Mouse (Mus musculus): Measurements from ENCODE around the gene Batf2. TPM values are rescaled to one million over a fixed set of nuclear protein-coding genes. Genes with fewer than 3 reads are reported as not detected.

The Batf2 gene
- total and polyA plus RNA-seq, 3 experiments, result not detected

DNA sequence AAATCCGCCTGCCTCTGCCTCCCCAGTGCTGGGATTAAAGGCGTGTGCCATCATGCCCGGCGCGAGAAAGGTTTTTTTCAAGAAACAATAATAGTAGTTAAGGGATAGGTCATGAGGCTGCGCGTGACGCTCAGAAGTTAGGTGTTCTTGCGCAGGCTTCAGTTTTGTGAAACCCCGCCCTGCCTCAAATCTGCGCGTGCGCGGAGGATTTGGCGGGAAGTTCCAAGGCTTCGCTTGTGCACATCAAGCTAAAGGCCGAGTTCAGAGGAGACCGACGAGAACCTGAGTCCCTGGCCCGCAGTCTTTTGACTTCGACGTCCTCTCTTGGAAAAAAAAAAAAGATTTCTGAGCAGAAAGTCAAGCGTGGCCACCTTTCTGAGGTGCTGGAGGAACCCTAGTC is 43.3 kb downstream of the Batf2 start, which contains the start of gene Majin:
Majin (plus strand) TSS at position 258 of the 400 bp plus-strand sequence.
- no peak for DNase-seq (ENCODE audit: extremely low read depth)
- Histone ChIP-seq H3K27ac (ENCODE audit: insufficient read depth, low read depth) (no peak within 1 kb of the TSS), H3K4me1 (ENCODE audit: control insufficient read depth in 1 of 2, insufficient read depth in 2 of 2) (peaks cover 0 to 5% of the 10 kb centered on the region in 2 experiments; a peak in 2 of 4 replicates), H3K79me2 (replicated peaks; ENCODE audit: control insufficient read depth, extremely low read depth, insufficient read depth, poor library complexity, severe bottlenecking) (no peaks in the 10 kb centered on the region), H3K9ac (ENCODE audit: insufficient read depth, low read depth) (no peak within 1 kb of the TSS), H3K27me3 (replicated peaks) (peaks cover 21% of the 10 kb centered on the region), H3K4me2 (ENCODE audit: insufficient read depth, low read depth, poor library complexity, severe bottlenecking) (no peak within 1 kb of the TSS), H3K4me3 (replicated peaks in 1 of 3; ENCODE audit: low read depth in 2 of 3, low read length in 2 of 3, poor library complexity in 1 of 3) (no peak within 1 kb of the TSS), H3K36me3 (replicated peaks in 1 of 2; ENCODE audit: control insufficient read depth in 1 of 2, insufficient read depth in 1 of 2, low read length in 1 of 2) (no peaks in the 10 kb centered on the region), H3K9me3 (replicated peaks; ENCODE audit: low read length) (no peaks in the 10 kb centered on the region)
- TF ChIP-seq JUND (conservative IDR thresholded peaks at IDR 0.05; ENCODE audit: low read depth, low read length), result no peak
- TF ChIP-seq IRF4 (IDR thresholded peaks at IDR 0.05; ENCODE audit: low read depth, low read length), result no peak
- TF ChIP-seq UBTF (IDR thresholded peaks at IDR 0.05; ENCODE audit: low read depth, low read length), result no peak
- no peak for TF ChIP-seq NRF1 (IDR thresholded peaks at IDR 0.05; ENCODE audit: low read depth, low read length)
- no peak for TF ChIP-seq MEF2A (IDR thresholded peaks at IDR 0.05; ENCODE audit: borderline replicate concordance, low read depth, low read length)
- no peak for TF ChIP-seq CHD2 (IDR thresholded peaks at IDR 0.05; ENCODE audit: low read length)
- no peak for TF ChIP-seq HCFC1 (IDR thresholded peaks at IDR 0.05; ENCODE audit: low read depth, low read length)
- TF ChIP-seq CTCF (conservative IDR thresholded peaks at IDR 0.05 in 1 of 2, IDR thresholded peaks at IDR 0.05 in 1 of 2; ENCODE audit: low read depth in 2 of 2, low read length in 2 of 2), result no peak
- no peak for TF ChIP-seq ETS1 (conservative IDR thresholded peaks at IDR 0.05; ENCODE audit: low read depth, low read length)
- no peak for TF ChIP-seq ZMIZ1 (IDR thresholded peaks at IDR 0.05; ENCODE audit: low read depth, low read length)
- no peak for TF ChIP-seq MAX (IDR thresholded peaks at IDR 0.05; ENCODE audit: low read length)
- no peak for TF ChIP-seq RAD21 (IDR thresholded peaks at IDR 0.05; ENCODE audit: low read depth, low read length)
- TF ChIP-seq TBP (conservative IDR thresholded peaks at IDR 0.05; ENCODE audit: low read depth, low read length), result no peak
- no peak for TF ChIP-seq EP300 (IDR thresholded peaks at IDR 0.05; ENCODE audit: low read length)
- no peak for TF ChIP-seq KAT2A (IDR thresholded peaks at IDR 0.05; ENCODE audit: insufficient replicate concordance, low read length)
- TF ChIP-seq ZKSCAN1 (IDR thresholded peaks at IDR 0.05; ENCODE audit: borderline replicate concordance, low read depth, low read length), result no peak
- dilution Hi-C loops (cut with MboI; ENCODE audit: extremely low pct_ligation_motif_present, extremely low pct_unique_long_range_greater_than_20kb, low sequenced_read_pairs) (no loop called here), in situ Hi-C loops (cut with MboI; ENCODE audit: low pct_ligation_motif_present, low pct_unique_long_range_greater_than_20kb, low sequenced_read_pairs) (no loop called here)

GRCm38 (mm10) chr19:6204265-6204664 is 63.5 kb downstream of the Batf2 start:
- Histone ChIP-seq H3K27me3 (replicated peaks) (no peaks in the 10 kb centered on the region), H3K9me3 (replicated peaks; ENCODE audit: low read length) (no peaks in the 10 kb centered on the region), H3K4me2 (ENCODE audit: insufficient read depth, low read depth, poor library complexity, severe bottlenecking) (no peak overlapping the region), H3K27ac (ENCODE audit: insufficient read depth, low read depth) (no peak overlapping the region), H3K4me3 (replicated peaks in 1 of 3; ENCODE audit: low read depth in 2 of 3, low read length in 2 of 3, poor library complexity in 1 of 3) (no peak overlapping the region), H3K9ac (ENCODE audit: insufficient read depth, low read depth) (no peak overlapping the region), H3K4me1 (ENCODE audit: control insufficient read depth in 1 of 2, insufficient read depth in 2 of 2) (no peaks in the 10 kb centered on the region), H3K36me3 (replicated peaks in 1 of 2; ENCODE audit: control insufficient read depth in 1 of 2, insufficient read depth in 1 of 2, low read length in 1 of 2) (no peaks in the 10 kb centered on the region), H3K79me2 (replicated peaks; ENCODE audit: control insufficient read depth, extremely low read depth, insufficient read depth, poor library complexity, severe bottlenecking) (no peaks in the 10 kb centered on the region)
- in situ Hi-C loops (cut with MboI; ENCODE audit: low pct_ligation_motif_present, low pct_unique_long_range_greater_than_20kb, low sequenced_read_pairs), result no loop called here
- dilution Hi-C loops (cut with MboI; ENCODE audit: extremely low pct_ligation_motif_present, extremely low pct_unique_long_range_greater_than_20kb, low sequenced_read_pairs), result no loop called here
- DNase-seq (ENCODE audit: extremely low read depth), result no peak
- no peak for TF ChIP-seq IRF4 (IDR thresholded peaks at IDR 0.05; ENCODE audit: low read depth, low read length)
- no peak for TF ChIP-seq ELF1 (IDR thresholded peaks at IDR 0.05; ENCODE audit: low read depth, low read length)
- no peak for TF ChIP-seq NRF1 (IDR thresholded peaks at IDR 0.05; ENCODE audit: low read depth, low read length)
- no peak for TF ChIP-seq CTCF (conservative IDR thresholded peaks at IDR 0.05 in 1 of 2, IDR thresholded peaks at IDR 0.05 in 1 of 2; ENCODE audit: low read depth in 2 of 2, low read length in 2 of 2)
- TF ChIP-seq ZC3H11A (IDR thresholded peaks at IDR 0.05; ENCODE audit: low read depth, low read length), result no peak
- TF ChIP-seq MEF2A (IDR thresholded peaks at IDR 0.05; ENCODE audit: borderline replicate concordance, low read depth, low read length), result no peak
- no peak for TF ChIP-seq ETS1 (conservative IDR thresholded peaks at IDR 0.05; ENCODE audit: low read depth, low read length)
- no peak for TF ChIP-seq PAX5 (IDR thresholded peaks at IDR 0.05; ENCODE audit: low read length)
- TF ChIP-seq JUN (IDR thresholded peaks at IDR 0.05; ENCODE audit: insufficient read depth, low read depth, low read length), result no peak
- TF ChIP-seq SIN3A (IDR thresholded peaks at IDR 0.05; ENCODE audit: low read length), result no peak
- no peak for TF ChIP-seq MYC (IDR thresholded peaks at IDR 0.05; ENCODE audit: low read depth, low read length)
